Mouse (Mus musculus) mesoderm, embryonic 11.5 days (tissue): ENCODE results near the gene Exosc2.
"Not testable (repeated sequence)": the region's sequence is repeated elsewhere in the genome, so short reads cannot be mapped to it uniquely, and the experiment has no call there.

Experiments
- DNase-seq: peaks from one replicate; pipeline ENCODE4 v3.0.0-alpha.2; 2012; ENCODE audit warnings: low read depth, low spot score

The Exosc2 gene

GRCm38 (mm10) chr2:31667332-31667731, 3.2 kb upstream of the Exosc2 start:
- peak; percentile 62 for DNase-seq

- no peak for DNase-seq
Observed at GRCm38 (mm10) chr2:31678641-31679040, 8.1 kb downstream of the Exosc2 start.

- not testable (repeated sequence) for DNase-seq
Observed at GRCm38 (mm10) chr2:31681051-31681707, 10.7 kb downstream of the Exosc2 start.

GRCm38 (mm10) chr2:31681731-31682235, 11.3 kb downstream of the Exosc2 start:
- no peak for DNase-seq

GRCm38 (mm10) chr2:31683666-31684065, 13.2 kb downstream of the Exosc2 start:
- peak; percentile 66 for DNase-seq

GRCm38 (mm10) chr2:31688074-31688925, 17.8 kb downstream of the Exosc2 start, which contains the start of gene Abl1:
TSS of gene Abl1 (plus strand) at chr2:31688376.
- peak; percentile 97 for DNase-seq

GRCm38 (mm10) chr2:31689045-31689444, 18.5 kb downstream of the Exosc2 start:
- no peak for DNase-seq

- no peak for DNase-seq
Observed at GRCm38 (mm10) chr2:31690063-31690462, 19.5 kb downstream of the Exosc2 start.

GRCm38 (mm10) chr2:31698209-31698608, 27.7 kb downstream of the Exosc2 start:
- no peak for DNase-seq

- DNase-seq: peak; percentile 41
Observed at GRCm38 (mm10) chr2:31700545-31701446, 30.3 kb downstream of the Exosc2 start.

- no peak for DNase-seq
Observed at GRCm38 (mm10) chr2:31703226-31703625, 32.7 kb downstream of the Exosc2 start.

GRCm38 (mm10) chr2:31705914-31706313, 35.4 kb downstream of the Exosc2 start:
- no peak for DNase-seq

- no peak for DNase-seq
Observed at GRCm38 (mm10) chr2:31706531-31706930, 36.0 kb downstream of the Exosc2 start.

- no peak for DNase-seq
Observed at GRCm38 (mm10) chr2:31712716-31713115, 42.2 kb downstream of the Exosc2 start.

- no peak for DNase-seq
Observed at GRCm38 (mm10) chr2:31713813-31714212, 43.3 kb downstream of the Exosc2 start.

GRCm38 (mm10) chr2:31714780-31715179, 44.3 kb downstream of the Exosc2 start:
- no peak for DNase-seq

- no peak for DNase-seq
Observed at GRCm38 (mm10) chr2:31715985-31716384, 45.5 kb downstream of the Exosc2 start.

GRCm38 (mm10) chr2:31719202-31719880, 48.8 kb downstream of the Exosc2 start:
- DNase-seq: no peak

- DNase-seq: no peak
Observed at GRCm38 (mm10) chr2:31719944-31720343, 49.4 kb downstream of the Exosc2 start.

GRCm38 (mm10) chr2:31720783-31721182, 50.3 kb downstream of the Exosc2 start:
- no peak for DNase-seq
